Mouse (Mus musculus): ENCODE measurements at regions not wholly inside any gene's neighbourhood (a gene's known extent, or its start where the extent isn't known, plus 50 kb on each side); places are given as distances from the start of the nearest gene placed in this dataset.

DNA sequence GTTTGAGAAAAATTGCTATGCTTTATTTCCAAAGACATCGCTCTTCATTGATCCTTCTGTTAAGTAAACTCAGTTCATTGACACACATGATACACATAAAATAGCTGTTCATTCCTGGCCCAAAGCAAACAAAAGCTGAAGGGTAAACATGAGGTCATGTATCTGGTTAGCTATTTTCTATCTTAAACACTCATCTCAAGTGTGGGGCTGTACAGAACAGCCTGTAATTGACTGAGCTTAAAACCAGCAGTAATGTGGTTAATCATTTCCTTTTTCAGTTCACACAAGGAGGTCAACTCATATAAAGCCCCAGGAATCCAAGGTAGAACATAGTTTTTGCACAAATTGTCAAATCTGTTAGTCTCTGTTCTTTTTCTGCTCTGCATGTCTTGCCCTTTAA, 94.5 kb downstream of the Cldn17 start:
- in situ Hi-C loops (cut with MseI, MboI) = no loop called here

DNA sequence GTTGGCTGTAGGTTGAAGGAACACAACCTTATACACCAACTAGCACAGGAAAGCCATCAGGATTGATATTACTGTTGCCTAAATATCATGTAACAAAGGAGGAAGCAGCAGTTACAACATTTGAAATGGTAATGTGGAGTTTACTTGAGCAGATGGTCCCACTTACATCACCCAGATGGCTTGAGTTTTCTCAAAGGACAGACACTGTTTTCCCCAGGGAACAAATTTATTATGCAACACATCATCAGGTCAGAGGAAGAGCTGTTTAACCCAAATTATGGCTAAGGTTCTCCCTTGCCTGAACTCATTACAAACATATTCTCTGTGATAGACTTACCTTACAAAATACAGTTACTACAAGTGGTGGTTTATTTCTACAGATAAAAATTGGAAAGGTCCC, 98.6 kb downstream of the Cldn17 start:
- in situ Hi-C loops (cut with MseI, MboI) = no loop called here

- in situ Hi-C loops (cut with MseI, MboI) = no loop called here
Measured at GRCm38 (mm10) chr16:88404331-88404730, 102.4 kb downstream of the Cldn17 start.

DNA sequence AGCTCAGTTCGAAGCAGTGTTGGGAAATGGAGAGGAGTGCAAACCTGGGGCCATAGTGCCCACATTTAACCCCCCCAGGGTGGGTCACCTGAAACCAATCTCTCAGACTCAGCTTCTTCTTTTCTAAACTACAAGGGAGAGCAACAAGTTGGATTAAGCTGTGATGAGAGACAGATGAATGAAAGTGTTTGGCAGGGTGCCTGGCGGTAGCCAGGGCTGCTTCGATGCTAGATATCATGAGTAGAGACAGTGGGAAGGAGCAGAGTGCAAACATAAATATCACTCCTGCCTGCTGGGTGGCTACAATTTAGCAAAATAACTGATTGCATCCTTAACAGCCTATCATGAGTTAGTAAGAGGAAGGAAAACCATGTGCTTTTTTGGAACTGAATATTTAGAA, 106.9 kb downstream of the Cldn17 start:
- in situ Hi-C loops (cut with MseI, MboI) = loop anchor here (10.0 kb wide), 1 partner anchor 145 kb away; no protein-coding TSS in a partner anchor

- in situ Hi-C loops (cut with MseI, MboI) = loop anchor here (10.0 kb wide), 1 partner anchor 152 kb away; no protein-coding TSS in a partner anchor
Measured at GRCm38 (mm10) chr16:88392764-88393163, 102.7 kb upstream of the Grik1 start.

- in situ Hi-C loops (cut with MseI, MboI) = no loop called here
Measured at GRCm38 (mm10) chr16:88381605-88382279, 91.7 kb upstream of the Grik1 start.

DNA sequence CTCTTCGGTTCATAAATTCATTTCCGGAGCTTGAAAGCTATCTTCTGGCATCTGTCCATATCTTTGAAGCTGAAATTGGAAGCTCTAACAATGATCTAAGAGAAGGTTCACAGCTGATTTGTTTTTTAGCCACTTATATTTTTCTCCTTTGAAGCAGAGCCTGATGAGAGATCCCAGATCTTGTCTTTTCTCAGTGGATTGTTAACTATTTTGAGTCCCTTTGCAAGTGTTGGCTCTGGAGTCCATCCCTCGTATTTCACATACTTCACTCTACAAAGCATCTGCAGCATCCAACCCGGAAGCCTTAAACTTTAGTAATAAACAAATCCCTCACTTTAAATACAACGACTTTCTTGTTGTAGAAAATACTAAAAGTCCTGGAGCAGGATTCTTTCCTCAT, 85.6 kb upstream of the Grik1 start:
- in situ Hi-C loops (cut with MseI, MboI) = no loop called here

- in situ Hi-C loops (cut with MseI, MboI) = no loop called here
Measured at GRCm38 (mm10) chr16:88374612-88375011, 84.5 kb upstream of the Grik1 start.

DNA sequence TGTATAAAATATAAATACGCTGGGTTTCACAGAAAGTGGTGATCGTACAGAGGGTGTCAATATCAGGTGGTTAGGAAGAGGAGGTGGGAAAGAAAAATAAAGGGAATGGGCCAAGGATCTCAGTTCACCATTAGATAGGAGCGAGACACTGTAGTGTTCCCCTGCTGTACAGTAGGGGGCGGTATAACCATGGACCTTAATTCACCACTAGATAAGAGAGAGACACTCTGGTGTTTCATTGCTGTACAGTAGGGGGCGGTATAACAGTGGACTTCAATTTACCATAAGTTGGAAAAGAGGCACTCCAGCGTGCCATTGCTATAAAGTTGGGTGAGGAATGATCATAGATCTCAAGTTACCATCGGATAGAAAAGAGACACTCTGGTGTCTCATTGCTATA, 82.0 kb upstream of the Grik1 start:
- in situ Hi-C loops (cut with MseI, MboI) = no loop called here

DNA sequence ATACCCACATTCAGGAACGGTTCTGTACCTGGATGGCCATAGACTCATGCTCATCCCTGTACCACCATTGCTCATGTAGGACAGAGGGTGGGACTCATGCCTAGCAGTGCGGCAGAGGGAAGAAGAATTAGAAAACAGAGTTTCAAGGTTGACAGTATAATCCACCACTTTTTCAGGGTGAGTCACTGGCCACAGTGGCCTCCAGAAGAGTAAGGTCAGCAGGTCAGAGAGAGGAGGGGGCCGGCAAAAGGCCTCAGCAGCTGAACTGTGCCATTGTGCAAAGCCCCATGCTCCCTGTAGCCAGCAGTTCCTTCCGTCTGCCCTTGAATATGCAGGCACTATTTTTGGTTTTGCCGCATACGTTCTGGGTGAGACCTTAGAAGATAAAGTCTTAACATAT, 78.1 kb upstream of the Grik1 start:
- in situ Hi-C loops (cut with MseI, MboI) = no loop called here

GRCm38 (mm10) chr16:88367162-88367561, 77.1 kb upstream of the Grik1 start:
- in situ Hi-C loops (cut with MseI, MboI) = no loop called here

DNA sequence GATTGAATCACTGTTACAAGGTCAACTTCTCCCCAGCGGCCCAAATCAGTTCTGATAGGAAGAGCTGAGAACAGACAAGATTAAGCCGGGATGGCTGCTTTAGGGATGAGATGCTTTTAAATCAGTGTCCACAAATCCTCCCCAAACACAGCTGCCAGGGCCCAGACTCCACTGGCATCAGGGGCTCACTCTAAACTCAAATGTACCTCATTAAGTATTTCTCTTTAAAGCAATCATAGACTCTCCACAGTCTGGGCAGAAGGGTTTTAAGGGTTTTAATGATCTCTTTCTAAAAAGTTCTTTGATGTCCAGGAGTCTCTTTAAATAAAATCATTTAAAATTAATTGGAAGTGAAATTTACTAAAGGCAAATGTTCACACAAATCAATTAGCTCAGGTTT, 70.0 kb upstream of the Grik1 start:
- in situ Hi-C loops (cut with MseI, MboI) = no loop called here
